Mouse (Mus musculus) embryonic facial prominence, embryonic 11.5 days (tissue): Measurements from ENCODE around the gene Olfr1368. TPM values are rescaled to one million over a fixed set of nuclear protein-coding genes. Genes with fewer than 3 reads are reported as not detected.
"Not testable (repeated sequence)": the region's sequence is repeated elsewhere in the genome, so short reads cannot be mapped to it uniquely, and the experiment has no call there.

ENCODE experiments used
- ATAC-seq: fragments of 200-750 bp; cut with Nextera tagmentation; replicated peaks from 2 replicates; pipeline ENCODE4 v1.8.0; 2017; ENCODE audit warnings: low read depth; ENCODE audit not compliant: insufficient number of reproducible peaks, low FRiP score, low TSS enrichment
- DNase-seq: peaks from one replicate; pipeline ENCODE4 v3.0.0-alpha.2; 2015; ENCODE audit warnings: low spot score
- H3K27ac ChIP-seq: fragments of 300-500 bp; sonication (generic); replicated peaks from 2 replicates; pipeline ENCODE4 v1.5.1; 2014; ENCODE audit warnings: mild to moderate bottlenecking, low read depth, low read length, control low read depth
- H3K27me3 ChIP-seq: fragments of 300-500 bp; sonication (generic); 2 replicates; pipeline ENCODE4 v1.6.1; 2014; ENCODE audit warnings: mild to moderate bottlenecking, low read length, moderate library complexity, mixed read lengths; ENCODE audit not compliant: control insufficient read depth, insufficient read depth
- H3K36me3 ChIP-seq: fragments of 300-500 bp; sonication (generic); replicated peaks from 2 replicates; pipeline ENCODE4 v1.6.1; 2014; ENCODE audit warnings: low read depth, mild to moderate bottlenecking, low read length, moderate library complexity, mixed read lengths; ENCODE audit not compliant: control insufficient read depth, insufficient read depth
- H3K4me1 ChIP-seq: fragments of 300-500 bp; sonication (generic); 2 replicates; pipeline ENCODE4 v1.6.1; 2014; ENCODE audit warnings: low read length, mixed read lengths; ENCODE audit not compliant: control insufficient read depth, insufficient read depth
- H3K4me2 ChIP-seq: fragments of 300-500 bp; sonication (generic); 2 replicates; pipeline ENCODE4 v1.6.1; 2014; ENCODE audit warnings: low read depth, mild to moderate bottlenecking, control low read depth, low read length, moderate library complexity
- H3K4me3 ChIP-seq: fragments of 300-500 bp; sonication (generic); 2 replicates; pipeline ENCODE4 v1.5.1; 2014; ENCODE audit warnings: low read depth, low read length, control low read depth
- H3K9ac ChIP-seq: fragments of 300-500 bp; sonication (generic); replicated peaks from 2 replicates; pipeline ENCODE4 v1.6.1; 2014; ENCODE audit warnings: mild to moderate bottlenecking, control low read depth, low read length
- H3K9me3 ChIP-seq: fragments of 300-500 bp; sonication (generic); replicated peaks from 2 replicates; pipeline ENCODE4 v1.6.1; 2016; ENCODE audit warnings: mild to moderate bottlenecking, low read length, inconsistent platforms, mixed read lengths; ENCODE audit not compliant: control insufficient read depth
- WGBS: fragments of 180-500 bp; shearing (Covaris S2); extraction: QIAGEN DNeasy Blood & Tissue Kit; methylation state at CpG from one replicate; pipeline ENCODE4 v1.1.7; 2014; 5-methylcytosine and 5-hydroxymethylcytosine counted together
- polyA plus RNA-seq: library from polyadenylated mRNA; unstranded; fragments of >200 nt; fragmentation: Nextera tagmentation; extraction: Ambion mirVana; gene quantifications from 2 replicates; pipeline ENCODE4 v1.2.1, GENCODE M21; 2014

Gene Olfr1368
- polyA plus RNA-seq, 1 experiment from 2014 or later, result not detected

- not testable (repeated sequence) for H3K9ac ChIP-seq, H3K27ac ChIP-seq, H3K4me2 ChIP-seq, H3K27me3 ChIP-seq, DNase-seq, H3K4me3 ChIP-seq, ATAC-seq, H3K4me1 ChIP-seq, H3K9me3 ChIP-seq, H3K36me3 ChIP-seq
- WGBS, result 79% methylated on average over 3 of the region's 3 CpGs
These were observed 16.3 kb downstream of the Olfr1368 start, which contains the start of gene Olfr263 for GRCm38 (mm10) chr13:21129339-21129738. Gene Olfr263 (plus strand): TSS chr13:21129639.

GRCm38 (mm10) chr13:21114121-21114520 is 31.5 kb downstream of the Olfr1368 start:
- H3K4me1 ChIP-seq, result no peaks in the 10 kb centered on the region
- H3K27ac ChIP-seq, result no peak overlapping the region
- H3K27me3 ChIP-seq, result no peaks in the 10 kb centered on the region
- no peak overlapping the region for H3K4me2 ChIP-seq
- no peaks in the 10 kb centered on the region for H3K9me3 ChIP-seq
- H3K4me3 ChIP-seq, result no peak overlapping the region
- H3K9ac ChIP-seq, result no peak overlapping the region
- H3K36me3 ChIP-seq, result no peaks in the 10 kb centered on the region
- 93% methylated on average over 4 of the region's 4 CpGs for WGBS
- DNase-seq, result no peak
- no peak for ATAC-seq

GRCm38 (mm10) chr13:21111183-21111582 is 34.5 kb downstream of the Olfr1368 start, which contains the start of gene Olfr1369-ps1:
Gene Olfr1369-ps1 (plus strand): TSS chr13:21111483.
- not testable (repeated sequence) for H3K36me3 ChIP-seq, H3K27me3 ChIP-seq, H3K4me1 ChIP-seq, H3K9me3 ChIP-seq, H3K27ac ChIP-seq, H3K4me3 ChIP-seq, H3K4me2 ChIP-seq, ATAC-seq, H3K9ac ChIP-seq, DNase-seq
- 83% methylated on average over 3 of the region's 3 CpGs for WGBS

- 93% methylated on average over 6 of the region's 6 CpGs for WGBS
- H3K4me1 ChIP-seq, result no peaks in the 10 kb centered on the region
These were observed 35.2 kb downstream of the Olfr1368 start for GRCm38 (mm10) chr13:21110441-21110840.

GRCm38 (mm10) chr13:21109759-21110158 is 35.9 kb downstream of the Olfr1368 start:
- no peaks in the 10 kb centered on the region for H3K4me1 ChIP-seq
- H3K4me3 ChIP-seq, result no peak overlapping the region
- no peak for DNase-seq
- WGBS, result 98% methylated on average over 3 of the region's 3 CpGs
- no peaks in the 10 kb centered on the region for H3K9me3 ChIP-seq
- no peak overlapping the region for H3K9ac ChIP-seq
- no peaks in the 10 kb centered on the region for H3K27me3 ChIP-seq
- no peak for ATAC-seq
- H3K27ac ChIP-seq, result no peak overlapping the region
- H3K4me2 ChIP-seq, result no peak overlapping the region
- H3K36me3 ChIP-seq, result no peaks in the 10 kb centered on the region

More at GRCm38 (mm10) chr13:21110441-21110840, 35.2 kb downstream of the Olfr1368 start:
- ATAC-seq, result no peak
- DNase-seq, result no peak
- Histone ChIP-seq H3K36me3 (no peaks in the 10 kb centered on the region), H3K4me2 (no peak overlapping the region), H3K4me3 (no peak overlapping the region), H3K27ac (no peak overlapping the region), H3K9ac (no peak overlapping the region), H3K27me3 (no peaks in the 10 kb centered on the region), H3K9me3 (no peaks in the 10 kb centered on the region)

Other genes starting within 250 kb of the Olfr1368 start
- not detected in 2 replicates for gene Olfr1370, start 70.9 kb downstream of the Olfr1368 start, polyA plus RNA-seq
- gene Olfr1369-ps1, start 34.4 kb downstream of the Olfr1368 start, polyA plus RNA-seq, result not detected in 2 replicates
- gene Olfr263, start 16.2 kb downstream of the Olfr1368 start, polyA plus RNA-seq, result not detected in 2 replicates
- gene Trim27, start 33.6 kb upstream of the Olfr1368 start, polyA plus RNA-seq, result 148 and 160 TPM in 2 replicates
- not detected in 2 replicates for gene Gpx5, start 146.9 kb upstream of the Olfr1368 start, polyA plus RNA-seq
- gene Gpx6, start 166.3 kb upstream of the Olfr1368 start, polyA plus RNA-seq, result 0.41 and 0.67 TPM in 2 replicates
- not detected in 2 replicates for gene Olfr1367, start 201.0 kb upstream of the Olfr1368 start, polyA plus RNA-seq
- 20.5 and 21.5 TPM in 2 replicates for gene Zscan12, start 217.0 kb upstream of the Olfr1368 start, polyA plus RNA-seq